Mouse (Mus musculus) cerebellum, postnatal 4 days (tissue): ENCODE results near the gene Edem1.

Source experiments
- DNase-seq, 2 experiments: peaks; one replicate each; pipeline ENCODE4 v3.0.0; 2022; ENCODE audit warnings: low spot score in 2 of 2, mixed read lengths in 1 of 2

The Edem1 gene

DNA sequence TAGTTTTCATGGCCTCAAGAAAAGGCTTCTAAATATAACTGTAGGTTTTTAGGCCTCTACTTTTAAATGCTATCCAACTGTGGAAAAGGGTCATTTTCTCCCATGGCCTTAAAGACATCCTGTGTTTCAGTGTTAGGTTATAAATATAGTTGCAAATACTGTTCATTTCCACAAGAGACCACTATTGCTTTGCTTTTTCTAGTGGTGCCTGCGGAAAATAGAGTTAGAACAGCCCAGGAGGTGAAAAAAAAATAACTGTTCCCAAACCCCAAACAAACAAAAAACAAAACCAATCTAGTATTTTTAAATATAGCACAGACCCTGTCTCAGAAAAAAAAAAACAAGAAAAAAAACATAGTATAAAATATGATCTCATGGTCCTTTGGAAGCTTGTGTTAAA lies 46.9 kb downstream of the Edem1 start:
- DNase-seq = no peak

GRCm38 (mm10) chr6:108876052-108876451 lies 47.6 kb downstream of the Edem1 start:
- DNase-seq = no peak

DNA sequence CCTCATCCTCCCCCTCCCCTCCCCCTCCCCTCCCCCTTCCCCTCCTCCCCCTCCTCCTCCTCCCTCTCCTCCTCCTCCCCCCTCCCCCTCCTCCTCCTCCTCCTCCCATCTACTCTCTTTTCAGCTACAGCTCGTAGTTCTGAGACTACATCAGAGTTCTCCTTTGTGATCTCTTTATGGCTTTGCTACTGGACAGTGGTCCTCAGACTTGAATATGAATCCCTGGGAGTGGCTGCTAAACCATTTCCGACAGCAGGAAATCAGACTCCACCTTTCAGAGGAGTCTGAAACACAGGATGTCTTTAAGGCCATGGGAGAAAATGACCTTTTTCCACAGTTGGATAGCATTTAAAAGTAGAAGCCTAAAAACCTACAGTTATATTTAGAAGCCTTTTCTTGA lies 48.0 kb downstream of the Edem1 start:
- DNase-seq = no peak

DNA sequence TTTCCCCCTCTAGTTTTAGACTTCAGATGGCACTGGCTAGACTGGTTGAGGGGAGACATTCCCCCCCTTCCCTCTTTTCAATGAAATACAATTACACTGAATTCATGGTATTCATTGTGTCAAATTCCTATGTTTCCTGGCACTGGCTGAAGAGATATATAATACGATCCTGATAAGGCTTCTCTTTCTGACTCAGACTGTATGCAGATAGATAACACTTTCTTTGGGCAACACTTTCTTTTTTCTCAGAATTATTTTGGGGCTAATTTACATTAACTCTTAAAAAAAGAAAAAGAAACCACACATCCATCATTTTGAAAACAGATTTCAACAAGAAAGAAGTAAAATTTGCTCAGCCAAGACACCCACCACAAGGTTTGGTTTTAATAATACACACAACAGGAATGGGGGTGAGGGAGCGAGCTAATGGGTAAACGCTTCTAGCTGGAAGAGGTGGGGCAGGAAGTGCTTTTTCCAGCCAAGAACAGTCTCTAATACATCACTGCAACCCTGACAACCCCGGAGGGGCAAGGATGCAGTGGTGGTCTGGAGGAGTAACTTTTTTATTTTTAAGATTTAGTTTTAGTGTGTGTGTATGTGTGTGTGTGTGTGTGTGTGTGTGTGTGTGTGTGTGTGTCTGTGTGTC lies 52.0 kb downstream of the Edem1 start:
- DNase-seq = no peak

DNA sequence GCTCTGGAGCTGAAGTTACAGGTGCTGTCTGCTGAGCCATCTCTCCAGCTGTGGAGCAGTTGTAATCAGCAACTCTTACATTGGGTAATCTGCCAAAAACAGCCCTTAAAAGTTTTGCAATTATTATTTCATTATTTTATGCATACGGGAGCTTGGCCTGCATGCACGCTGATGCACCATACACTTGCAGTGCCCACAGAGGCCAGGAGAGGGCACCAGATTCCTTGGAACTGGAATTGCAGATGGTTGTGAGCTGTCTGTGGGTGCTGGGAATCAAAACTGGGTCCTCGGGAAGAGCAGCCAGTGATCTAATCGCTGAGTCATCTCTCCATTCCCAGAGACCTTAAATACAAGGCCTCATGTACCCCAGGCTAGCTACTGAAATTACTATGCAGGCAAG lies 52.6 kb downstream of the Edem1 start:
- no peak for DNase-seq

DNA sequence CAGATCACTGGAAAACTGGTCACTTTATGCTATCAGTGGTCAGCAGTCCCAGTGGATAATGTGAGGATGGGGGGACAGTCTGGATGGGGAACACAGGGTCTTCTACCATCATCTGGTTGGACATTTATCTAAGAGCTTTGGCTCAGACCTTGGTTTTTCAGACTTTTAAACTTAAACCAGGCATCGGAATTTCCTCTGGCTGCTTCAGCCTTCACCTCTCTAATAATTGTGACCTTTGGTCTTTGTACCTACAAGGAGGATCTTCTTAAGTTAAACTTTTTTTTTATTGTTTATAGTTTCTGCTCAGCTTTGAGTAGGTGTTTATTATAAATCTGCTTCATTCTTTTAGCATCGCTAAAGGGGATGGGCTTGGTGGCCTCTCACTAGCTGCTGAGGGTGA lies 55.4 kb downstream of the Edem1 start:
- no peak for DNase-seq

- DNase-seq = no peak
Measured at GRCm38 (mm10) chr6:108884603-108885002, 56.2 kb downstream of the Edem1 start.

GRCm38 (mm10) chr6:108886346-108886745 lies 57.9 kb downstream of the Edem1 start:
- no peak for DNase-seq

- no peak for DNase-seq
Measured at GRCm38 (mm10) chr6:108892589-108892988, 64.1 kb downstream of the Edem1 start.

GRCm38 (mm10) chr6:108895129-108895528 lies 66.7 kb downstream of the Edem1 start:
- DNase-seq = no peak

GRCm38 (mm10) chr6:108895976-108896375 lies 67.5 kb downstream of the Edem1 start:
- no peak for DNase-seq

GRCm38 (mm10) chr6:108896525-108897087 lies 68.2 kb downstream of the Edem1 start:
- no peak for DNase-seq

DNA sequence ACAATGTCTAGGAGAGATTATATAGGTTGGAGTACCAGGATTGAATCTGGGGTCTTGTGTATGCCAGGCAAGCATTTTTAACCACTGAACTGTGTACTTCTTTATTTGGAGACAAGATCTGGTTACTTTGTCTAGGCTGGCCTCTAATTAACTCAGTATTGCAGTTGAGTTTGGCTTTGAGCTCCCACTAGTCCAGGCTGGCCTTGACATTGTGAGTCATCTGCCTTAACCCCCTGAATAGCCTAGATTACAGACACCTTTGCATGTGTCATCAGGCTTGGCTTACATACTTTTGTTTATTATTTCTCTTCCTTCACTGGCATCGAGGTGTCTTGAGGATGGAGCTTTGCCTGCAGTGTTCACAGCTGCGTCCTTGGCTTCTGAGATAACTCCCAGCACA lies 70.8 kb downstream of the Edem1 start:
- no peak for DNase-seq

- DNase-seq = no peak
Measured at GRCm38 (mm10) chr6:108902124-108902523, 73.7 kb downstream of the Edem1 start.

DNA sequence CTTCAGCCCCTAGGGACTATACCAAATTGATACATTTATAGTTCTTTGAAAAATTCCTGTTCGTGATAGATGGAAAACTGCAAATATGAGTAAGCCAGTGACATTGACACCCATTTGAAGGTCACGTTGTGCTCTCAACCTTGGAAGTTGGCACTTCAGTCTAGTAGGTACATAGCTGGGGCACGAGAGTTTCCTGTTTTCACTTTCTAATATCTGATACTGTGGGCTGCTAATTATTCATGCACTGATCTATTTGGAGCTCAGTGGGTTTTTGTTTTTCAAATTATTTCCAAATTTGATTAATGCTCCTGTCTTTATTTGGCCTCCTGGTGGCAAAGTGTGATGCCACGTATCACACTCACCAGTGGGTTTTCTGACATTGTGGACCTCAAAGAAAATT lies 74.8 kb downstream of the Edem1 start:
- no peak for DNase-seq

GRCm38 (mm10) chr6:108906539-108906938 lies 78.1 kb downstream of the Edem1 start:
- no peak for DNase-seq
